Mouse (Mus musculus) retina, postnatal 7 days (tissue): Measurements from ENCODE around the gene Mrpl21.

Experiments
- DNase-seq: peaks from one replicate; pipeline ENCODE4 v3.0.0-alpha.2; 2012; ENCODE audit warnings: low read depth, low spot score

Gene Mrpl21

DNA sequence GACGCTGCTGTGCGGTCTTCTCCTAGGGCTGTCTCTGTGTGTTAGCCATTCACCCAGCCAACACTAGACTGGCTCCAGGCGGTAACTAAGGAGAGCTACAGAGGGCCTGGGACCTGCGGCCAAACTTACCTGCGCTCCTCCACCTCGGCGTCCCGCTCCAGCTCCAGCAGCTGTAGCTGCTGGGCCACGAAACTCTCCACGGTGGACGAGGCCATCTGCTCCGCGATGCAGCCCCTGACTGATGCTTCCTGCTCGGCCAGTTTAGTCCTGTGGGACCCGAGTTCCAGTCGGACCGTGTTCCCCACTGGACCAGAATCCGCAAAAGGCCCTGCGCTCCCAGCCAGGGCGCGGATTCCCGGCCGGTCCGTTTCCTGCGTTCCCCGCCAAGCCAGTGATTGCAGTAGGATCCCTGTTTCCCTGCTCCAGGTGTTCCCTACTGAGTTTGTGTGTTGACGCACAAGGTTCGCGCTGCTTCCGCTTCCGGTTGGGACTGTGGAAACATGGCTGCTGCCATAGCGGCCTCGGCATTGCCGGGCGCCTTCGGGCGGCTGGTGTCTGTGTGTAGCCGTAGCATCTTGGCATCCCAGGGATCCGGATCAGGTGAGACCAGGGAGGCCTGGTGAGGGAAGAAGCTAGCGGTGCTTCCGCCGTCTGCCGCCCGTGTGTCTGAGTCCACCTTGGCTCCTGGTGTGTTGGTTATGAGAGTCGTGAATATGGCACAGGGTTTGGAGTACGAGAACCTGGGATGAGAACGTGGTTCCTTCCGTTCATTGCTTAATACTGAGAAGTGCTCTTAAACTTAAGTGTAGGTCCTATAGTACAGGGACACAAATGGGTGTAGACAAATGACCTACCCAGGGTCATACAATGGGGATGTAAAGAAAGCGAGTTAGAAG lies at the start of gene Mrpl21, which contains the start of gene Ighmbp2:
TSS of gene Mrpl21 (plus strand) at position 330 of the 896 bp plus-strand sequence.
TSS of gene Ighmbp2 (minus strand) at position 446 of the 896 bp plus-strand sequence.
- DNase-seq = peak; percentile 93

DNA sequence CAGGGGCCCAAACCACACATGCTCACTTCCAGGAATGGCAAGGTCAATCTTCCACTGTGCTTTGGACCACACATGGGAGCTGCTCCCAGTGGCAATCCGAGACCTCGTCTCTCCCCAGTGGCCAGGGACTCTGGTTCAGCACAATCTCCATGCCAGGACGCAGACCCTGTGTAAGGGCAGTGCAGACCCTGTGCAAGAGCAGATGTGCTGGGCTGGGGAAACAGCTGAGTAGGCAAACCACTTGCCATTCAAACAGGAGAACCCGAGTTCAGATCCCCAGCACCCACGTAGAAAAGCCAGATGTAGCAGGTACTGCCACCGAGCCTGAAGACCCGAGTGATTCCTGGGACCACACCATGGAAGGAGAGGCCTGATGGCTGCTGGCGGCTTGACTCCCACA lies 22.7 kb upstream of the Mrpl21 start:
- no peak for DNase-seq

DNA sequence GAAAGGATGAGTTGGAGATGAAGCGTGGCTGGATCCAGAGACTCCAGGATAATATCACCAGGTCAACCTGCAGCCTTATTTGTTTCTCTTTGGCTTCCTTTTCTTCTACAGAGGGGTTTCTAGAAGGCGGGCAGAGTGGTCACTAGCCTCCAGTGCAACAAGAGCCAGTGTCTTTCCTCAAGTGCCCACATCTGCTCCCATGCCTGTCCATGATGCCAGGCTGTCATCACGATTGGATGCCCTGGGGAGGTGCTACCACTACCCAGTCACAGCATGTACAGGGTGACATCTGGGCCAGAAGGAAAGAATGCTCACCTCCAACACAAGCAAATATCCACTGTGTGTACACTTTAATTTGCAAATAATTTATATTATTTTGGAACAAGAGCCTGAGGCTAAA lies 22.1 kb upstream of the Mrpl21 start:
- no peak for DNase-seq

DNA sequence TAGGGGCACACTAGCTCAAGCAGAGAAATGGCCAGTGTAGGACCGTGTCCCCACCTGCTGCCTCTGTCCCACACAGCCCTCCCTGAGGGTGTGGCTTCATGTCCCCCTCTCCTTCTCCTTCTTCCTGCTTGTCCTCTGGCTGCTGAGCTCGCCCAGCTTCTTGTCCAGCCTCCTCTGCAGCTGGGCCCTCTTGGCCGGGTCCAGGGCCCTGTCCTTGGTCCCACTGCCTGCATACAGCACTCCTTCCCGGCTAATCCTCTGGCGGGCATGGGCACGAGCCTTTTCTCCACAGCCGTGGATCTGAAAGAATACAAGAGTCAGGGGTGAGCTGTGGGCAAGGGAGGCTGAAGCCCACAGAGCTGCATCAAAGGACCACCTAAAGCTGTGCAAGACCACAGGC lies 21.4 kb upstream of the Mrpl21 start:
- DNase-seq = no peak

DNA sequence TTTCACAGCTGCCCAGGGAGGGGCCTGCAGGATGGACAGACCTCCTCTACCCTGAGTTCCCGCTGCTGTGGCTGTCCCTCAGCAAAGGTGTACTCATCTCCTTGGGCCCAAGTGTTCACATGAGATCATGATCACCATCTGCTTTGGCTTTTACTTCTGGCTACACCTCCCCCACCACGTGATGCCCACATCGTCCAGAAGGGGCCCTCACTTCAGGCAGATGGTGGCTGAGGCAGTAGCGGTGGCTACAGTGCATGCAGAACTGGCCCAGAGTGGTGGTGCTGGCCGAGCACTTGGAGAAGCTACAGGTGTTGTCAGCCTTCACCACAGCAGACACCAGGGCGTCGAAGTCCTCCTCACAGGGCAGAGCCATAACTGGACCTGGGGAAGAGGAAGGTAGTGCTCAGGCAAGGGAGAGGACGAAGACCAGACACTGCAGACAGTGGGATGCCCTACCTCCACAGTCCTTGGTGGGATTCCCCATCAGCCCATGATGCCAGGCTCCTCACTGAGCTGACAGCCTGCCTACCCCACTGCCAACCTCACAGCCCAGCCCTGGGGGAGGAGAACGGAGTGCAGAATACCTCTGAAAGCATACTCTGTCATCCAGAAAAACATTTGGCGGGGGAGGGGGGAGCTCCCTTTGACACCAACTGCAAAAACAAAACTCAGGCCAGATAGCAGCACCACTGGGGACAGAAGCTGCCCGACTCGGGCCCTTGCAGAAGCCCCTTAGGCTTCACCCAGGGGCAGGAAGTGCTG lies 20.8 kb upstream of the Mrpl21 start:
- DNase-seq = no peak

DNA sequence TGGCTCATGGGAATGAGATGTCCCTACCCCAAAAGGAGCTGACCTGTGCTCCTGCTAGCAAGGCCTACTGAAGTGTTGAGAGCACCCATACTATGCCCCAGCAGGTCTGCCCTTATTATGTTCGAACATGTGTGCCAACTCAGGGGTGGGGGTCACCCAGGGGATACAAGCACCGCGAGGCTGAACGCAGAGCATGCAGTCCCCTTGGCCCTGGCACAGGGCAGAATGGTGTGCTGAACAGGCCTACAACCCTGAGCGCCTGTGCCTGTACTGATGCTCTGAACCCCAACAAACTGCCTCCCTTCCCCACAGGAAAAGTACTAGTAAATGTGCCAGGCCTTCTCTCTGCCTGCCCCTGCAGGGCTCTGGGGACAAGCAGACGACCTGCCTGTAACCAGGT lies 18.4 kb upstream of the Mrpl21 start:
- DNase-seq = no peak

DNA sequence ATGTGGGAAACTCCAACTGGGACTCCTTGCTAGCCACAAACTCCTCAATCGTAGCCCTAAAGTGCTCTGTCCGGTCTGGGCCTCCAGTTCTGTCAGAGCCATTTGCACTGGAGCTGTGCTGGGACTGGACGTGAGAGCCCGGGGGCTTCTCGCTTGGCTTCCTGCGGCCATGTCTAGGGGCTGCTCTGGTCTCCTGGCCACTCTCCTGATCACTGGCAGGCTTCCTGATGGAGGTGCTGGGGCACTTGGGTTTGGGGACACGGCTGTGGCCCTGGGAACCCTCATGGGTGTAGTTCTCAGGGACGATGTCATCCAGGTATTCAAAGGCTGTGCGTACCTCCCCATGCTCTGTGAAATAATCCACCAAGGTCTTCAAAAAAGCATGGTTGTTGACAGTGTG lies 17.5 kb upstream of the Mrpl21 start:
- DNase-seq = no peak

DNA sequence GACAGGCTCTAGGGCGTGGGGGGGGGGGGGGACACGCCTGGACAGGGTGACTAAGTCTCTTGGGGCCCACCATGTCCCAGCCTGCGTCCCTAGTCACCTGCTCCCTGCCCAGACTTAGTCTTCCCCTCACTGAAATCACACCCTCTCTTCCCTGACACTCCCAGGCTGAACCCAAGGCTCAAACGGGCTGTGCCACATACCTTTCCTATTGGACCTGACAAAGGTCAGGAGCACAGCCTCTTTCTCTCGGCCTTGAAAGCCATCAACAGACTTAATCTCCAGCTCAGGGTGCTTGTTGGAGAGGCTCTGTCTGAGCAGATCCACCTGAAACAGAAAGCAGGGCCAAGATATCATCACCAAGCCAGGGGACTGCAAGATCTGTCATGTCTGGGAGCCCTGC lies 16.6 kb upstream of the Mrpl21 start:
- no peak for DNase-seq

DNA sequence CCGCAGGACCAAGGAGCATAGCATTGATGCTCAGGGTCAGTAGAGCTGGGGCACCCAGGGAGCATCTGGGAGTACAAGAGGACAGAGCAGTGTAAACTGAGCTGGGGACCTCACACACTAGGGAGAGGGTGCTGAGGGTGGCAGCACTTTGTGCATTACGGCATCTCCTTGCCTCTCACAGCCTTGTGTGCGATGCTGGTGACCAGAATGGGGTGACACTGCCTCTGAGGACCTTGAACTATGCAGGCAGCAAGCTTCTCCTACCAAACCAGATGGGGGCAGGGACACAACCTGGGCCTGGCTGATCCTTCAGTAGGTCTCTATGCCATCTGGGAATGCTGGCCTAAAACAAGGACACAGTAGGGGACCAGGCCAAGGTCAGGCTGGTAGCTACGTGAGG lies 16.0 kb upstream of the Mrpl21 start:
- DNase-seq = no peak

DNA sequence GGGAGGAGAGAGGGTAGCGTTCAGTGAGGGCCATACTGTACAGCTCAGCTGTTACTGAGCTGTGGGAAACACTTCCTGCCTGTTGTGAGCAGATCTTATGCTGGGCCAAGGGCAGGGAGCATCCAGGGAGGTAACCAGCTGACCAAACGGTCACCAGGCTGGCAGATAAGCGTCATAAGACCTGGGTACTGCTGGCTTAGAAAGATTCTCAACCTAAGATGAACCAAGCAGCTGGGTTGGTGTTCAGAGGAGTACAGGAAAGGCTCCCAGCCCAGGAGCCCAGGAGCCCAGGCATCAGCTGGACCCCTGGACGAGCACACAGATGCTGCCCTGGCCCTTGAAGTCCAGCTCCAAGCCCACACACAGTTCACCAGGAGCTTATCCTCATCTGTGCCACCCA lies 15.4 kb upstream of the Mrpl21 start:
- DNase-seq = no peak

DNA sequence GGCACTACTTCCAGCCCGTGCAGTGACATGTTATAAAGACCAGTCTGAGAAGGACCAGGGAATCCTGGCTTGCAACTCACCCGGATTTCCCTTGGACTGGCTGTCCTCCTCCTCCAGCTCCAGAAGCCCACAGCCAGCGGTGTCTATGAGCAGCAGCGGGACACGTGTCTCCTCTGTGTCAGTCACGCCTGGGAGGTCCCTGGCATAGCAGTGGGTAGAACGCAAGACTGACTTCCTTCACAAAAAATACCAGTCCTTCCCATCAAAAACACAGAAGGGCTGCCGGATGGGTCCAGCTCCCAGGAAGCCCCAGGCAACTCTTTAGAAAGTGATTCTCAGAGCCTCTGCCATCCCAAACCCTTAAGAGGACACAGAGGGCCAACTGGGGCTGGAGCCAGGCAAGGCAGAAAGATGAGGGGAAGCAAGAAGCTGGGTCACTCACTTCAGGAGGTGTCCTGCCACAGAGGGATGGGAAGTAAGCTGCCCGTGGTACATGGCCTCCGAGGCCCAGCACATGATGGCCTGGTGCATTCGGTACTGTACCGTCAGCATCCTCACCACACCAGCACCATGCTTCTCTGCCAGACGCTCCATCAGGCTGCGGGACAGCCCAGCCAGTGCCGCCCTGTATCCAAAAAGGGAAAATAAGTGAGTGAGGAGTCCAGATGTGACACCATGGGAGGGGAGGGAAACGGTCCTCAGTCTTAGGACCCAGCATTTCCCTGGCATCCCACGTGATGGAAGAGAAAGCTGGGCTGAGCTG lies 14.3 kb upstream of the Mrpl21 start:
- no peak for DNase-seq

DNA sequence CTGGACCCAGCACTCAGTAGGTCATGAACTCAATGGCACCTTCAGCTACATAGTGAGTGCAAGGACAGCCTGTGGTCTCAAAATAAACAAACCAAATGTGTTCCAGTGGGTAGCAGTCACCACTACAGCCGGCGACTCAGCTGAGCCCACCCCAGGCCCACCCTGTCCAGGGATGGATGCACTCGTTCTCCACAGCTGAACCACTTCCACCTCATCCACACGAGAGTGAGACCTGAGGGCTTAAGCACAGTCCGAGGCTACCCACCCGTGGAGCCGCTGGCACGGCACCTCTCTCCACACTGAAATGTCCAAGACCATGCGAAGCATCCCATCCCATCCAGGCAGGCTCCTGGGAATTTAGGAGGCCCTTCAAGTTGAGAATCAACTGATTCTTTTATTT lies 13.4 kb upstream of the Mrpl21 start:
- DNase-seq = no peak

DNA sequence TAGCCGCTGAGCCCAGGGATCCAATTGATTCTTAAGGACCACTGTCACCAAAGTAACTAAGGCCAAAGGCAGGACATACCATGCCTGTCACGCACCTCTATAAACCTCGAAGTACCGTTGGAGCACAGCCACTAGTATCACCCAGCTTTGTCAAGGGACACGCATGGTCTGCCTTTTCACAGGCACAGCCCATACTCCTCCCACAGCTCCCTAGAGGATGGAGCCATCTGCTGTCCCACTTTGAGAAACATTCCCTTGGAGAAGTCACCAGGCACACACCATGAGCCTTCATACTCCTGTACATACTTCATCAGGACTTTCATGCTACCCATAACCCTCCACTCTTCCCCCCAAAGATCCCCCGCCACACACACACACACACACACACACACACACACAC lies 12.9 kb upstream of the Mrpl21 start:
- no peak for DNase-seq

DNA sequence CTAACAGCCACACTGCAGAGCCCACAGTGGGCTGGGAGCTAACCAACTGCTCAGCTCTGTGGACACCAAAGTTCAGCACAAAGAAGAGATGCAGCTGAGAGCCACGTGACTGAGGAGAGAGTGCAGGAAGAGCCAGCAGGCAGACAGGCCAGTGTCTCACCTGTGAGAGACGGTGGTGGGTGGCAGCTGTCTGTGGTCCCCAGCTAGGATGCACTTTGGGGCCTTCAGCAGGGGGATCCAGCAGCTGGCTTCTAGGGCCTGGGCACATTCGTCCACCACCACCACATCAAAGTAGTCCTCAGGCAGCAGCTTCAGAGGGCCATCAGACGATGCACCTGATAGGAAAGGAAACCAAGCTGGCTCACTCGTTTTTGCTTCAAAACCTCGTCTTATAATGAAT lies 11.3 kb upstream of the Mrpl21 start:
- DNase-seq = no peak

DNA sequence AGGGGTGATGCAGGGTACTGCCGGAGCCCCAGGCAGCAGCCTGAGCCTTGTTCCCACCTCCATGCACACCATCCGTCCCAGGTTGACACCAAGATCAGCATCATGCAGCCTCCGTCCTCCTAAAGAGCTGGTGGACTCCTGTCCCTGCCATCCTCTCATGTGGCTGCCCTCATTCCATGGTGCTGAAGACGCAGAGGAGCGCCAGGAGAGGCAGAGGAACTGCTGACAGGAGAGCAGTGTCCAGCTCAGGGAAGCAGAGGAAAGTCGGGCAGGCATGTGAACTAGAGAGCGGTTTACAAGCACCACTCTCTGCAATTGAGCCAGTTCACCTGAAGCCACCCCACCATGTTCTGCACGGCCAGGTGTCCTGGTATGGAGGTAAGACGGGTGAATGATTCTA lies 9.4 kb upstream of the Mrpl21 start:
- DNase-seq = no peak

DNA sequence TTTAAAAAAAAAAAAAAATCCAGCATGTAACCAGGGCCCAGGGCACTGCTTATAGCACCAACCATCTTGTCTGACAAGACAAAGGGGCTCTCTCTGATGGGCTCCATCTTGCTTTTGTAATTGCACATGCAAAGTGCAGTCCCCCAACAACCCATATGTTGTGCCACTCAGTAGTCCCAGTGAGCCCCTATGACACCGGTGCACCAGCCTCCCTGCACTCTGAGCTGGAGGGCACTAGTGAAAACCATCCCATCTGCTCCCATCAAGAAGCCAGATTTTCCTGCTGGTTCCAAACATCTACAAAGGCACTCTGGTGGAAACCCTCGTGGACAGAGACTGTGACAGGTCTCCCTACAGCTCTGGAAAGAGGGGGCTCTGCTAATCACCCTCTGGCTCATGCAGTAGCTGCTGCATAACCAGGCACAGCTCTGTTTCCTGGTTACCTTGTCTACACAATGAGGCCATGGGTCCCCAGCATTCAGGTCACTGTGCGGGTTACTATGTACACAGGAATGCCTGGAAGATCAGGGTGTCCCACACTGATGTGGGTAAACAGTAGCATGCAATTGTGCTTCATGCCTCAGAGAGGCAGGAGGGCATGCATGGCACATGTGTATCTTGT lies 6.8 kb upstream of the Mrpl21 start:
- DNase-seq = no peak

DNA sequence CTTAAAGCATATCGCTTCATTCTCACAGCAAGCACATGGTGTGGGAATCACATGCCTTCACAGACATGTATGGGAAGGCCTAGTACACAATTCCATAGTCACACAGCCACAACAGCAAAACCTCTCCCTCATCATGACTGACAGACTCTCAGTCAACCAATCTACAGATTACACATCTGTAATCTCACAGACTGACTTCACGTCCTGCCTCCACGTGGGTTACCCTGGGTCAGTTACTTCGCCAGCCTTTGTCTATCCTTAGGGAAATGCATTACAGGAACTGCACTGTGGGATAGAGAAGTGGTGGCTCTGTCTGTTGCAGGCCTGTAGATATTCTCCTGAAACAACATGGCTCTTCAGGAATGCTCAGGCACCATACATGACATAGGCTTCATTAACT lies 815 bp upstream of the Mrpl21 start:
- DNase-seq = no peak

DNA sequence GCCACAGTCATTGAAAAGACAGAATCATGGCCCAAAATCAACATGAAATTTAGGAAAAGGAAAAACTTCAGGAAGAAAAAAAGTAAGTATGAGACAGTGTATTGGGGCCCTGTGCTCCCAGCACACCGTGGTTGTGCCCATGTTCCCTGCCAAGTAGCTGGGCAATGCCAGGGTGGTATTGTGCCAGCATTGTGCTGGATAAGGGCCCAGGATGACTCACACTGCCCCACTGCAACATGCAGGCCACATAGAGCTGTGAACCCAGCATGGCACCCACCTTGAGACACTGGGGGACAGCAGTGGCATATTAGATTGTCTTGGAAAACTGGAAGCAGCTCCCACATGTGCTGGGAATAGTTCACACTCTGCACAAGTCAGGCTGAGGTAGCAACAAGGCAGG lies 6.3 kb downstream of the Mrpl21 start:
- DNase-seq = no peak

DNA sequence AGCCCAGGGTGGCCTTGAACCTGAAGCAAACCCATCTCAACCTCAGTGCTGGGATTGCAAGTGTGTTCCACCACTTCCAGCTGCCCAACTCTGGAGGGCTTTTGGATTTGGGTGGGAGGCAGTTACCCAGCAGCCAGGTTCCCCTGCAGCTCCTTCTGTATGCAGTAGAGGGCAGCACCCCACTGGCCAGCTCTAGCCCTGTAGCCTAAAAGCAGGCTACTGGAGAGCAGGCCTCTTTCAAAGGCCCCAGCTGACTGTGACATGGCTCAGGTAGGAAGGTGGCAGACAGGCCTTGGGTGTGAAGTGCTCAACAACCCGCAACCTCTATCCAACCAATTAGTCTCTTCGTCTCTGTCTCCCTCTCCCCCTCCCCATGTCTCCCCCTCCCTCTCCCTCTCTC lies 9.3 kb downstream of the Mrpl21 start:
- DNase-seq = peak; percentile 27

DNA sequence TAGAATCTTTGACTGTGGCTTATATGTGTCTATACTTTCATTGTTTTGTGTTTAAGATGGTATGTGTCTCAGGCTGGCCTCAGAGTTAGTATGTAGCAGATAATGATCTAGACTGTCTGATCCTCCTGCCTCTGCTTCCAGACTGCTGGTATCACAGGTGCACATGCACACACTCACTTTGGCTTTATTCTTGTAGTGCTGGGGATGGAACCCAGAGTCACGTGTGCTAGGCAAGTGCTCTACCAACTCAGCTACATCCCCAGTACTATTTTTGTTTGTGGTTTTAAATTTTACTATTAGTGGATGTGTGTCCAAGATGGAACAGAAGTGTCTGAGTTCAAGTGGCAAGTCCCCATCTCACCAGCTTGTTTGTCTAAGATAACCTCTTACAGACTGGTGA lies 10.3 kb downstream of the Mrpl21 start:
- DNase-seq = no peak

DNA sequence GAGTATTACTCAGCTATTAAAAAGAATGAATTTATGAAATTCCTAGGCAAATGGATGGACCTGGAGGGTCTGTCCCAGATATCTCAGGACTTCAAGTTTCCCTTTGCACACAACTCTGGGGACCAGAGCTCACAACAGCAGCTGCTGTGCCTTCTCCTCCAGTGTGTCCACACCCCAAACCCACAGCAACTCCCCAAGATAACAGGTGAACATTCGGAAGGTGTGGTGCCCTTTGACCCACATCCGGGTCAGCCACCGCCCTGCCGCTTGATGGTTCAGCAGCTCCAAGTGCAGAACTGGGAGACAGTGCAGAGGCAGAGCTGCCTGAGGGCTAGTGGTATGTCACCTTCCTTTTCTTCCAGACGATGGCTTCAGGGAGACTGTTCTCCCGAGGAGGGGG lies 12.5 kb downstream of the Mrpl21 start:
- no peak for DNase-seq

DNA sequence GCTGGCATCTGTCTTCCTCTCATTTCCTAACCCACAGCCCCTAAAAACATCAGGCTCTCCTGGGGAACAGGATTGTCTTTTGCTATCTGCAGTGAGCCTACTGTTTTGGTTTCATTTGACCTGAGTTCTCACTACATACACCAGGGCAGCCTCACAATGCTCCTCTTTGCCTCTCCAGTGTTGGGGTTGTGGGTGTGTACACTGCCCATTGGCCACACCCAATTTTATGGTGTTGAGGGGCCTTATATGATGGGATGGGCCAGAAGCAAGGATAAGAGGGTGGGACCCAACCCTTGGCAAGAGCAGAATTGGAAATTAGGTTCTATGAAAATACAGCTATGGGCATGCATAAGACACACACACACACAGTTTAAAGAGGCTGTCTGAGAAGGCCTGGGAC lies 14.3 kb downstream of the Mrpl21 start:
- no peak for DNase-seq
